Mouse (Mus musculus): ENCODE measurements at regions not wholly inside any gene's neighbourhood (a gene's known extent, or its start where the extent isn't known, plus 50 kb on each side); places are given as distances from the start of the nearest gene placed in this dataset.

- Histone ChIP-seq H3K4me3 (no peak overlapping the region), H3K27ac (replicated peaks) (no peak overlapping the region), H3K27me3 (no peaks in the 10 kb centered on the region), H3K4me2 (replicated peaks) (no peak overlapping the region), H3K4me1 (no peaks in the 10 kb centered on the region), H3K9ac (replicated peaks) (no peak overlapping the region), H3K36me3 (no peaks in the 10 kb centered on the region), H3K9me3 (no peaks in the 10 kb centered on the region)
- 47% methylated on average over 11 of the region's 11 CpGs for WGBS
- ATAC-seq (replicated peaks), result no peak
Observed at GRCm38 (mm10) chr3:37937381-37938283, 213.3 kb upstream of the Gm5148 start.

DNA sequence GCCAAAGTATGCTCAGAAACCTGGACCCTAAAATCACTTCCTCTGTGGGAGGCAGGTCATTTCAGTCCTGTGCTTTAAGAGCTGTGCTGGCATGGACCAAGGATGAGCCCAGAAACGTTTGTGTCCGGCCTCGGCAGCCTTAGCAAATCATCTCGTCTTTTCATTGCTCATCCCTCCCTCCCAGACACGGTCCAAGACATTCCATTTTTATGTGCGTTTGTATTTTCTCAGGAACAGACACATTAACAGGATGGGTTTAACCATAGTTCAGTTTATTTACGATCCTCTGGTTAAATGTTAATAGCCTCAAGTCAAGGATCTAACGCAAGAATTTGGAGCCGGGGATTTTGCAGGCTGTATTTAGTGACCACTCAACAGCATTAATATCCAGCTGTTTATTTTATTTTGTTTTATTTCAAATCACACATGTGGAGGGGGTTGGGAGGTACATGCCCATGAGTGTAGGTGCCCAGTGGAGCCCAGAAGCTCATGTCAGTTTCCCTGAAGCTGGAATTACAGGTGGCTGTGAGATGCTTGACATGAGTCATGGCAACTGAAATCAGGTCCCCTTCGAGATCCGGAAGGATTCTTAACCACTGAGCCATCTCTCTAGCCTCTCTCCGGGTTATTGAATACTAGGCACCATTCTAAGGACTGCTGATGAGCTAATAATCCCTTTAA, 212.1 kb upstream of the Gm5148 start:
- Histone ChIP-seq H3K36me3 (no peaks in the 10 kb centered on the region), H3K4me3 (no peak overlapping the region), H3K4me2 (replicated peaks) (no peak overlapping the region), H3K27ac (replicated peaks) (no peak overlapping the region), H3K4me1 (no peaks in the 10 kb centered on the region), H3K27me3 (no peaks in the 10 kb centered on the region), H3K9me3 (no peaks in the 10 kb centered on the region), H3K9ac (replicated peaks) (no peak overlapping the region)
- WGBS, result 84% methylated on average over 12 of the region's 12 CpGs
- no peak for ATAC-seq (replicated peaks)

GRCm38 (mm10) chr3:37934905-37935708, 210.8 kb upstream of the Gm5148 start:
- Histone ChIP-seq H3K4me3 (no peak overlapping the region), H3K27me3 (no peaks in the 10 kb centered on the region), H3K4me2 (replicated peaks) (no peak overlapping the region), H3K36me3 (no peaks in the 10 kb centered on the region), H3K9me3 (no peaks in the 10 kb centered on the region), H3K27ac (replicated peaks) (no peak overlapping the region), H3K4me1 (no peaks in the 10 kb centered on the region), H3K9ac (replicated peaks) (no peak overlapping the region)
- no peak for ATAC-seq (replicated peaks)
- 52% methylated on average over 10 of the region's 10 CpGs for WGBS

GRCm38 (mm10) chr3:37934236-37934635, 209.9 kb upstream of the Gm5148 start:
- no peak overlapping the region for H3K27ac ChIP-seq (replicated peaks)
- no peaks in the 10 kb centered on the region for H3K27me3 ChIP-seq
- H3K4me2 ChIP-seq (replicated peaks), result no peak overlapping the region
- H3K36me3 ChIP-seq, result no peaks in the 10 kb centered on the region
- H3K4me3 ChIP-seq, result no peak overlapping the region
- no peaks in the 10 kb centered on the region for H3K4me1 ChIP-seq
- no peak overlapping the region for H3K9ac ChIP-seq (replicated peaks)
- 82% methylated on average over 2 of the region's 2 CpGs for WGBS
- H3K9me3 ChIP-seq, result no peaks in the 10 kb centered on the region
- no peak for ATAC-seq (replicated peaks)

DNA sequence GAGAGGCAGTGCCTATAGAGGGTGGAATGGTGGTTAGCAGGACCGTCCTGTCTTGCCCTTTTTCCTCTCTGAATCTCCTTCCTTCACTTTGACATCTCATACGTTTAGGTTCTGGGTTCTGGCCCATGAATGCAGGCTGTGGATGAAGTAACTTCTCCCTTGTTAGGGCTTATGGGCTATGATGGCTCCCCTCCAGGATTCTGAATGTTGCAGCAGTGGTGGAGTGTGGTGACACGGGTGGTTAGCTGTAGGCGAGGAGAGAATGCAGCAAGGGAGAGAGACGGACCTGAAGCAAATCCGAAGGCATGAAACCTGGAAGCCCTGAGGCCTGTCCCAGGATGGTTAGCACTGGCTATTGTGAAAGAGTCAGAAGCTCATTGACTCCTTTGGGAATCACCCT, 204.4 kb upstream of the Gm5148 start:
- H3K4me1 ChIP-seq, result no peaks in the 10 kb centered on the region
- WGBS, result 88% methylated on average over 6 of the region's 6 CpGs
- ATAC-seq (replicated peaks), result no peak
- H3K9ac ChIP-seq (replicated peaks), result no peak overlapping the region
- H3K4me3 ChIP-seq, result no peak overlapping the region
- H3K9me3 ChIP-seq, result no peaks in the 10 kb centered on the region
- no peak overlapping the region for H3K4me2 ChIP-seq (replicated peaks)
- no peaks in the 10 kb centered on the region for H3K36me3 ChIP-seq
- no peak overlapping the region for H3K27ac ChIP-seq (replicated peaks)
- no peaks in the 10 kb centered on the region for H3K27me3 ChIP-seq

DNA sequence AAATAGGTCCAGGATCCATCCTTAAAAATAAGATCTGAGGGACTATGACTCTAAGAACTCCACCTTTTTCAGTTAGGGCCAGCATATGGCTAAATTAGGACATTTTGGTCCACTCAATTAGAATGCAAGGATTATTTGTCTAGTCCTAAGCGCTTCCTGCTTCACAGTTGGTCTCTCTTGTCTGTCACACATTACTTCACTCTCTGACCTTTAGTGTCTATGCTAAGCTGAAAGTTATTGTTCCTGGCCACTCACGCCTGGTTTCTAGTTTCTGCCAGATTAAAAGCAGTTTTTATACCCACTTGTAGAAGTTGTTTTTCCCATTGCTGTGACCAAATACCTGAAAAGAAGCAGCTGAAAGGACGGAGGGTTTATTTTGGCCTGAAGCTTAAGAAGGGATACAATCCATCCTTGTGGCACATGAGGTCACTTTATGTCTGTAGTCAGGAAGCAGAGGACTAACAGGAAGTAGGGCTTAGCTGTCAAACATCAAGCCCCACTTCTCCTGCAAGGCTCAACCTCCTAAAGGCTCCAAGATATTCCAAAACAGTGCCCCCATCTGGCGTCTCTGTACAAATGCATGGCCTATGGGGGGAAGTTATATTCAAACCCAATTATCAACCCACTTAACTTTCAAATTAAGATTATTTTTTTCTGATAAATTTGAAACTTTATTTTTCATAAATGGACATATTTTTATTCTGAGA, 195.3 kb upstream of the Gm5148 start:
- no peaks in the 10 kb centered on the region for H3K27me3 ChIP-seq
- H3K4me1 ChIP-seq, result no peaks in the 10 kb centered on the region
- H3K36me3 ChIP-seq, result no peaks in the 10 kb centered on the region
- no peak overlapping the region for H3K4me3 ChIP-seq
- no peak overlapping the region for H3K9ac ChIP-seq (replicated peaks)
- H3K27ac ChIP-seq (replicated peaks), result no peak overlapping the region
- WGBS, result 64% methylated on average over 4 of the region's 4 CpGs
- H3K9me3 ChIP-seq, result no peaks in the 10 kb centered on the region
- H3K4me2 ChIP-seq (replicated peaks), result no peak overlapping the region
- no peak for ATAC-seq (replicated peaks)

DNA sequence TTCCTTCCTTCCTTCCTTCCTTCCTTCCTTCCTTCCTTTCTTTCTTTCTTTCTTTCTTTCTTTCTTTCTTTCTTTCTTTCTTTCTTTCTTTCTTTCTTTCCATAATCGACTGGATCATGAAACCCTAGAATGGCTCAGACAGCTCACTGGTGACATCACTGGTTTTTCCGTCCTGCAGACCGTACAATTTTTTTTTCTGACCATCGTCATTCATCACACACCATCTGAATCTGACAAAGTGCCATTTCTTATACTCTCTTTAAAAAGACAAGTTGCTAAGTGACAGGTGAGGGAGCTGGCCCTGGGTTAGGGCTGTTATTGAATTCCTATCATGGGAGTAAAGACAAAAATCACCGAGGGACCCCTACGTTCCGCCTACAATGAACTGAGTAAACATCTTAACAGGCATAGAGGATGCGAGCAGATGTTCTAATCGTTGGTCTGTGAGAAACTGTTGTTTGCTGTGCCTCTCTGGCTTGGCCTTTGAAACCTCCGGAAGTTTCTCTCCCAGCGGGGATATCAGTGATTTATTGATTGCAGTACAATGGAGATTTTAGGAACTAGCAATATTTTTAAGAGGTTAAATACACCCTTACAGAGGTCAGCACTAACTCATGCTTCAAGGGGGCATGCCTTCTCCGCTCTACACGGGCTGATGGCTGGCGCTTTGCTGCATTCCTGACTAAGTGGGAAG, 192.6 kb upstream of the Gm5148 start:
- no peak for ATAC-seq (replicated peaks)
- H3K9me3 ChIP-seq, result no peaks in the 10 kb centered on the region
- WGBS, result 66% methylated on average over 14 of the region's 14 CpGs
- no peaks in the 10 kb centered on the region for H3K4me1 ChIP-seq
- no peak overlapping the region for H3K27ac ChIP-seq (replicated peaks)
- H3K9ac ChIP-seq (replicated peaks), result no peak overlapping the region
- no peaks in the 10 kb centered on the region for H3K27me3 ChIP-seq
- no peaks in the 10 kb centered on the region for H3K36me3 ChIP-seq
- H3K4me3 ChIP-seq, result no peak overlapping the region
- no peak overlapping the region for H3K4me2 ChIP-seq (replicated peaks)

DNA sequence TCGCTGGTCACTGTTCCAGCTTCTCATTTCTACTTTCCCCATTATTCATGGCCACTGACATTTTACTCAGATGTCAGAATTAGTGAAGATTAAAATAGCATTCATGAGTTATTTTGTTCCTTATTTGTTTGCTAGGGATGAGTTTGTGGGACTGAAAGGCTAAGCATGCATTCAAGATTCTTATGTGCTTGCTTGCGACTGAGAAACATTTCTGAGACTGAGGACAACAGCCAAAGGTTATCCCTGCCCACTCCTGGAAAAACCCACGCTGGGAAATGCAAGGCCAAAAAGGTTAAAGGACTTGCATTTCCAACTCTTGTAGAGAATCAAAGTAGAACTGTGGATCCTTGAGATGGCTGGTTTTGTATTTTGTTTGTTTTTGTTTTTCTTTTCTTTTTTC, 192.0 kb upstream of the Gm5148 start:
- ATAC-seq (replicated peaks), result no peak
- H3K9ac ChIP-seq (replicated peaks), result no peak overlapping the region
- 61% methylated on average over 3 of the region's 3 CpGs for WGBS
- no peak overlapping the region for H3K4me2 ChIP-seq (replicated peaks)
- H3K9me3 ChIP-seq, result no peaks in the 10 kb centered on the region
- no peak overlapping the region for H3K27ac ChIP-seq (replicated peaks)
- H3K4me1 ChIP-seq, result no peaks in the 10 kb centered on the region
- no peaks in the 10 kb centered on the region for H3K27me3 ChIP-seq
- no peak overlapping the region for H3K4me3 ChIP-seq
- H3K36me3 ChIP-seq, result no peaks in the 10 kb centered on the region

DNA sequence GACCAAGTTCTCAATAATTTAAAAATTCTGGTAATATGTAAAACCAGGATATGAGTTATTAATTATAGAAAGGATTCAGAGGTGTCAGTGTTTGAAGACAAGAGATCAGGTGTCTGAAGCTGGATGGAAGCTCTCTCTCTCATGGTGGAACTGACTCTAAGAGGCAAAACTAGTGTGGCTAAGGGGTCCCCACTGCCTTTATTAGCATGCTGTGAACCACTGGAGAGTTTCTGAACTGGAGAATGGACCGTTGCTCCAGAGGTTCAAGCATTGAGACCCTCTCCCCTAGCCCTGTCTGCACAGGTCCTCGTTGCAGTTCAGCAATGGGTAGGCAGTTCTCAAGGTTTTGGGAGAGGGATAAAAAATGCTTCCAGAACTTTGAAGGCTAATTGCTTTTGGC, 191.4 kb upstream of the Gm5148 start:
- ATAC-seq (replicated peaks), result no peak
- WGBS, result 58% methylated on average over 2 of the region's 2 CpGs
- no peaks in the 10 kb centered on the region for H3K9me3 ChIP-seq

GRCm38 (mm10) chr3:37914136-37914535, 189.8 kb upstream of the Gm5148 start:
- H3K4me3 ChIP-seq, result no peak overlapping the region
- no peaks in the 10 kb centered on the region for H3K27me3 ChIP-seq
- no peak overlapping the region for H3K4me2 ChIP-seq (replicated peaks)
- no peak overlapping the region for H3K9ac ChIP-seq (replicated peaks)
- no peaks in the 10 kb centered on the region for H3K36me3 ChIP-seq
- 94% methylated on average over 2 of the region's 2 CpGs for WGBS
- H3K4me1 ChIP-seq, result no peaks in the 10 kb centered on the region
- no peak for ATAC-seq (replicated peaks)
- no peaks in the 10 kb centered on the region for H3K9me3 ChIP-seq
- no peak overlapping the region for H3K27ac ChIP-seq (replicated peaks)

More for the DNA sequence above, 191.4 kb upstream of the Gm5148 start:
- no peak overlapping the region for H3K4me2 ChIP-seq (replicated peaks)
- H3K4me1 ChIP-seq, result no peaks in the 10 kb centered on the region
- H3K4me3 ChIP-seq, result no peak overlapping the region
- H3K9ac ChIP-seq (replicated peaks), result no peak overlapping the region
- H3K36me3 ChIP-seq, result no peaks in the 10 kb centered on the region
- H3K27ac ChIP-seq (replicated peaks), result no peak overlapping the region
- H3K27me3 ChIP-seq, result no peaks in the 10 kb centered on the region

GRCm38 (mm10) chr3:37909821-37910220, 185.5 kb upstream of the Gm5148 start:
- Histone ChIP-seq H3K27me3 (no peaks in the 10 kb centered on the region), H3K36me3 (no peaks in the 10 kb centered on the region), H3K9me3 (no peaks in the 10 kb centered on the region), H3K27ac (replicated peaks) (no peak overlapping the region), H3K4me1 (no peaks in the 10 kb centered on the region), H3K9ac (replicated peaks) (no peak overlapping the region), H3K4me3 (no peak overlapping the region), H3K4me2 (replicated peaks) (no peak overlapping the region)
- 92% methylated on average over 4 of the region's 4 CpGs for WGBS
- no peak for ATAC-seq (replicated peaks)

All from forebrain, embryonic 15.5 days (tissue).